Mouse (Mus musculus): ENCODE measurements around the gene Myo1h.

Myo1h gene

GRCm38 (mm10) chr5:114393169-114393568 lies 104.2 kb downstream of the Myo1h start:
- no peak for DNase-seq (ENCODE audit: low spot score in 2 of 2)

DNA sequence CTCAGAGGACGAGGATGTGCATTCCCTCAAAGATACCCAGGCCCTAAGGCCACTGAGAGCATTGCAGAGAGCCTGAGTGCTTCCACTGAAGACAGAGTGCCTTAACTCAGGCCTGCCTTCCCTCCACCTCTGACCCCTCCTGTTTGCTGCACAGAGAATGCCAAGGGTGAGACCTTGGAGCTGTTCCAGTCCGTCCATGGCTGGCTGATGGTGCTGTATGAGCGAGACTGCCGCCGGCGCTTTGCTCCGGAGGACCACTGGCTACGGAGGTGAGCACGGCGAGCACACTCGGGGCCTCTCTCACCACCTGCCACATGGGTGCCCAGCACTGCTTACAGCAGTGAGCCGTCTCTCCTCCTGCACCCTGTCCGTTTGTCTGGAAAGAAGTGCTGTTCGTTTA lies 117.6 kb downstream of the Myo1h start:
- no peak for DNase-seq (ENCODE audit: low spot score in 2 of 2)

- no peak for DNase-seq (ENCODE audit: low spot score in 2 of 2)
Observed at GRCm38 (mm10) chr5:114407269-114407668, 118.3 kb downstream of the Myo1h start.

DNA sequence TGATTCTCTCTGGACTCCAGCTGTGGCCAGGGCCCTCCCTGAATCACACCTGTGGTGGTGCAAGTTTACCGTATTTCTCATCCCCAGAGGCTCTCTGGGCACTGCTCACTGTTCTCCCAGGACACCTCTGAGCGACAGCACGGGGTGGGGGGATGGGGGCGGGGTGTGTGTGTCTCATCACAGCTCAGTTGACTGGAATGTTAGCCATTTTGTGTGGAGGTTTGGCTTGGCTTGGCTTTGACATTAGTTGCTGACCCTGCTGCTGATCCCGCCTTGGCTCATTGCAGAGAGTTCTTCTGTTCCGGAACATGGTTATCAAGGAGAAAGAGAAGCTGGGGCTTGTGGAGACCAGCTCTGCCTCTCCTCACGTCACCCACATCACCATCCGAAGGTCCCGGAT lies 118.8 kb downstream of the Myo1h start:
- no peak for DNase-seq (ENCODE audit: low spot score in 2 of 2)

DNA sequence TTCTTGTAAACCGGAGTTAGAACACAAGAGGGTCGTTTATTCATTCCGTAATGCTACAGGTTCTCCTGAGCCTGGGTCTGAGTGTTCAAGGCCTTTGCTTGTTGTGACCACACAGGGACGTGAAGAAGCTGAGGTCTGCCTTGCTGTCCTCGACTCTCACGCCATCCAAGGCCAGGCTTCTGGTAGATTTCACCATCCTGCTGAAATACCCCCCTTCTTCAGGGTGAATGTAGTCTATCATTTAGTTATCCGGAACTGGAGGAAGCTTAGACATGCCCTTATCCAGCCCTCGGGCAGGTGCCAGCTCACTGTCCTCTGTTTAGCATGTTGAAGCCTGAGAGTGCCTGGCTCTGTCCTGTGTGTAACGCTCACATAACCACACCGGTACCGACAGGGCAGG lies 119.9 kb downstream of the Myo1h start:
- DNase-seq (ENCODE audit: low spot score in 2 of 2), result no peak

DNA sequence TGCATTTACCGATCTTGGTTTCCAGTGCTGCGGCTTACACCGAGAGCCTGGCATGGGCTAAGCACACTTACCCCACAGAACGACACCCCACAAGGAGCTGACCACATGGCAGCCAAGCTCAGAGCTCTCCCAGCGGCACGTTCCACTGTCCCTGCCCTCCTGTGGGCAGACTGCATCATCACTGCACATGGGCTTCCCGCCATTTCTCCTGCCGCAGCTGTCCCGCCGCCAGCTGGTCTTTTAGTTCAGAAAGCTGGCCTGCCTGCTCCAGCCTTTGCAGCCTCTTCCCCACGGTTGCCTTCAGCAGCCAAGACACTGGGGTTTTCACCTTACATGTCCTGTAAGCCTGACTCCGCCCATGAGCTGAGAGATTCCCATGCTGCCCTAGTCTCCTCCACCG lies 121.5 kb downstream of the Myo1h start:
- no peak for DNase-seq (ENCODE audit: low spot score in 2 of 2)

- DNase-seq (ENCODE audit: low spot score in 2 of 2), result no peak
Observed at GRCm38 (mm10) chr5:114412361-114412998, 123.5 kb downstream of the Myo1h start.

GRCm38 (mm10) chr5:114413067-114413735 lies 124.2 kb downstream of the Myo1h start:
- DNase-seq (ENCODE audit: low spot score in 2 of 2), result peak; percentile 13 to 32
